Mouse (Mus musculus): ENCODE results near the gene Slc28a1.

Slc28a1 gene

GRCm38 (mm10) chr7:81114555-81114954 is at the start of gene Slc28a1:
Gene Slc28a1 (plus strand): TSS chr7:81114799.
- in situ Hi-C loops (cut with MboI) = no loop called here

DNA sequence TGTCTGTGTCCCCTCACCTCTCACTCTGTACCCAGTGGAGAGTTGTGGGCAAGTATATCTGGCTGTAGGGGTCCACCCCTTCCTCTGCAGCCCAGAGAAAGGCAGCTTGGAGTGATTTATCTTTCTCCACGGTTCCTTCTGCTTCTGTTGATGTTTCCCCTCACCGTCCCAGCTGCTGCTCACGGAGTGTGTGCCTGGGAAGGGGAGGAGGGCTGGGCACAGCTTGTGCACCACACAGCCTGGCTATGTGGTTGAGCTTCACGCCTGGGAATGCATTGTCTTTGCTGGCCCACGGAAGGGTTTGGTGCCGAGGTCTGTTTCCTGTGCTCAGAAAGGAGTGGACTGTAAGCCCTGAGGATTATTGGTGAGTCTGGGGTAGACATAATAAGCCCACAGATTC is 47.9 kb upstream of the Slc28a1 start:
- in situ Hi-C loops (cut with MboI) = loop anchor here (25.0 kb wide), 1 partner anchor 204 kb away; the partner anchor contains the start of gene Zscan2

DNA sequence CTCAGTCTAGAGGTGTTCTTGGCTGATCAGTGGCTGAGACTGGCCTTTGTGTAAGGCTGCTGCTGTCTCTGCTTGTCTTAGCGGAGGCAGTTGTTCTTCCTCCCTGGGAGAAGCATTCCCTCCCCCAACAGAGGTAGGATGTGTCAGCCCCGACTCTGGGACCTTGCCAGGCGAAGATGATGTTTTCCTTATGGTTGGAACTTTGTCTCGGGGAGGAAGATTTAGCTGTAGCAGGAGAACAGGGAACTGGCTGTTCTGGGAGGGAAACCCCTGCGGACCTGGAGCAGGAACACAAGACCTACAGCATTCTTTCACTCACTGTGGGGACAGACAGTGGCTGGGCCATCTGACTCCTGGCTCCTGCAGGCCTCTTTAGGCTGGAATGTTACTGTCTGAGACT is 42.1 kb upstream of the Slc28a1 start:
- in situ Hi-C loops (cut with MboI) = loop anchor here (25.0 kb wide), 1 partner anchor 210 kb away; the partner anchor contains the start of gene Zscan2

- in situ Hi-C loops (cut with MboI) = loop anchor here (25.0 kb wide), 1 partner anchor 211 kb away; the partner anchor contains the start of gene Zscan2
Observed at GRCm38 (mm10) chr7:81073273-81073672, 41.3 kb upstream of the Slc28a1 start.

DNA sequence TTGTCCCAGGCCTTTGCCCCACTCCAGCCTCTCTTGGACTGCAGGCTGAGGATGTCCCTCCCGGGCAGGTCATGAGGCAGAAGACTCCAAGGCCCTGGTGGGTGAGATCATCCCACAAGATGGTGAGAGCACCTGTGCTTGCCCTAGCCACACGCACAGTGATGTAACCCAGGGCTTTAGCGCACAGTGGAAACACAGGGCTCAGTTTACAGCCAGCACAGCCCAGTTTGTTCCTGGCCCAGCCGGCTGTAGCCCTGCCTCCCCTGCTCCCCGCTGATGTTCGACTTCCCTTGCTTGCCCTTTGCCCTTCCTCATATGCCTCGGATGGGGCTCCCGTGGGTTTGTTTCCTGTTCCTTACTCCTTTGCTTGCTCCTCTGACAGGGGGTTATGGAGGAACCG is 40.1 kb upstream of the Slc28a1 start:
- in situ Hi-C loops (cut with MboI) = loop anchor here (25.0 kb wide), 1 partner anchor 212 kb away; the partner anchor contains the start of gene Zscan2

GRCm38 (mm10) chr7:81075299-81075698 is 39.3 kb upstream of the Slc28a1 start:
- in situ Hi-C loops (cut with MboI) = no loop called here

- in situ Hi-C loops (cut with MboI) = no loop called here
Observed at GRCm38 (mm10) chr7:81075732-81076131, 38.9 kb upstream of the Slc28a1 start.

DNA sequence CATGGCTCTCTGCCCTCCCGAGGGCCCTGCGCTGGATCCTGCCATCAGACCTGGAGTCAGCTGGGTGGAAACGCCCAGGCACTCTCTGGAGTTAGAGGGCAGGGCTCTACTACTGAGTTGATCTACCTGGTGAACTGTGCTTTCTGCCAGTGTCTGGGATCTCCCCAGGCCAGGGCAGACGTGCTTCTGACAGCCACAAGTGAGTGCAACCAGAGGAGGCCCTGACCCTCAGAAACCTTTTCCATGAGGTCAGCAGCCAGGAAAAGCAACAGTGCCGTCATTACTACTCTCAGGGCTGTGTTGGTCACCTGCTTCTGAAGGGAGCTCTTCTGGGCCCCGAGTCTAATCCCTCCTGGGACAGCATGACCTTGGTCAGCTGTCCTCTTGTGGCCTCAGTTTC is 37.6 kb upstream of the Slc28a1 start:
- in situ Hi-C loops (cut with MboI) = no loop called here

DNA sequence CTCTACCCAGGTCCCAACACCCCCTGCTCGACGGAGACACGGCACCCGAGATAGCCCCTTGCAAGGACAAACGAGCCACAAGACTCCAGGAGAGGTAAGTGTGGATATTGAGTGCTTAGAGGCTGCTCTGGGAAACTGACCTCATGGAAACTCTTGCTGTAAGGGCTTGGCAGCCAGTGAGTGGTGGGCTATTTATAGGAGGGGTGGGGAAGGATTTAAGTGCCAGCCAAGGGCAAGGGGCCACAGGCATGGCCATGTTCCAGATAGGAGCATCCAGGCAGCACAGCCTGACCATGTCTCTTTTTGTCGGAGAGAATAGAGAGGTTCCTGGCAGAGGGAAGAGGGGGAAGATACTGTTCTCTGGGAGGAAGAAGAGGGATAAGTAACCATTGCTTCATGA is 35.9 kb upstream of the Slc28a1 start:
- in situ Hi-C loops (cut with MboI) = no loop called here

- in situ Hi-C loops (cut with MboI) = no loop called here
Observed at GRCm38 (mm10) chr7:81093420-81093965, 21.1 kb upstream of the Slc28a1 start.

DNA sequence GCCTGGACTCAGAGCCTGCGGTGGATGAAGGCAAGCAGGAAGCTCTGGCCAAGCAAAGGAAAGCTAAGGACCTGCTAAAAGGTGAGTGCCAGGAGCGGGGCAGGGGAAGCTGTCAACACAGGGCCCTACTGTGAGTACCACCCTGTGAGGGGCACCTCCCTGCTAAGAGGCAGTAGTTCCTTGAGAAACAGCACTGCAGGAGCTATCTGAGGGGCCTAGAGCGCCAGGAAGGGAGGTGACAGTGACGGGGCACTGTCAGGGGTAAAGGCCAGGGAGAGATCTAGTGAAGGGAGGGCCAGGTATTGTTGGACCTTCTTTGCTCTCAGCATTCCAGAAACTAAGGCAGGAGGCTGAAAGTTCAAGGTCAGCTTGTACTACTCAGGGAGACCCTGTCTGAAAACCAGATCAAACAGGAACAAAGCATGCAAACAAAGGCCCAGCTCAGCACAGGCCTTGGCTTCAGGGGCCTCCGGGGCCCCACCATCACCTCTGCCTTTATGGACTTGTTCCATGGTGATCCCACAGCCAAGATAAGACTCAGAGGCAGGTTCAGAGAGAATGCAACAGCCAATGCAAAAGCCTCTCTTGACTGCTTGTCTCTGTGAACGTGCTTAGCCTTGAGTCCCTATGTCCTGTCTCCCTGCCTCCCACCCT is 20.4 kb upstream of the Slc28a1 start:
- in situ Hi-C loops (cut with MboI) = no loop called here

GRCm38 (mm10) chr7:81100341-81100740 is 14.3 kb upstream of the Slc28a1 start:
- in situ Hi-C loops (cut with MboI) = no loop called here

DNA sequence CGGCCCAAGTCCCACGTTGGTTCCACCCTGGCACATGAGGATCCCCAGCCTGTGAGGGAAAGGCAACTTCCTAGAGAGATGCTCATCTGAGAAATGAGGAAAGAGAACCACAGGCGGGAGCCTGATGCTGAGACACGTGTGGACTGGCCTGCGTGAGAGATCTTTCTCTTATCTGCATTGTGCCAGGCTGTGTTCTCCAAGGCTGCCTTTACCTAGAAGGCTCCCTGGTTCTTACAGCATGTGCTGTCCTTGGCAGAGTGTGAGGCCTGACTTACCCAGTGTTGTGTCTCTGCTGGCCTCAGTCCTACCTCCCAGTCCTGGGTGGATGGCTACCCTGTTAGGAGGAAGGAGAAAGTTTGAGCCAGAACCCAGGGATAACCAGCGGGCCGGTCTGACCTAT is 11.7 kb upstream of the Slc28a1 start:
- in situ Hi-C loops (cut with MboI) = no loop called here

DNA sequence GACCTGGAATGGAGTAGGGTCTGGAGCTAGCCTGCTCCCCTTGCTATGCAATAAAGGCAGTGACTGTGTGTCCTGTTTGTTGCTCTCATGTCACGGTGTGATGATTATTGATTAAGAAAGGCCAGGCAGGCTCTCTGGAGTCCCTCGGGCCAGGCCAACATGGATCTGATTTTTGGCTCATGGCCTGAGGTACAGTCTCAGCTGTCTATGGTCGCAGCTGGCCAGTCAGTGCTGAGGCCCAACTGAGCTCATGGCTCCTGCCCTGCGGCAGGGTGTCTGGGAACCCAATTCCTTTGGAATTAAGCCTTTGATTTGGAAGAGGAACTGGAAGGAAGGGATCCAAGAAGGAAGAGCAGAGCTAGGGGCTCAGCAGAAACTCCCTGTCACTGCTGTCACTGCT is 9.1 kb upstream of the Slc28a1 start:
- in situ Hi-C loops (cut with MboI) = no loop called here

DNA sequence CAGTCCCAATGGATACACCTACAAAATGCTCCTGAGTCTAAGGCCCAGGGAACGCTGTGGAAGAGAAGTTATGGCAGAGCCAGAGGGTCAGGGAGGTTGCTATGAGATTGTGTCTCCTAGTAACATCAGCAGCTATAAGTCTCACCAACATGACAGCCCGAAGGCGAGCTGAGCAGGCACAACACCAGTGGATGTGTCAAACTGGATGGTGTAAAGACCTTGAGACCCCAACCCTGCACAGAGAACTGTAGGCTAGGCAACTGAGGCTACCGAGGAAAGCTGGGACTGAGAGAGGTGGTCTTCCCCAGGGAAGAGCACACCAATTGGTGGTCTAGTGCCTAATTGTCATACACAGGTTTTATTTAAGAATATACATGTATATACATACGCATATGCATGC is 6.4 kb upstream of the Slc28a1 start:
- in situ Hi-C loops (cut with MboI) = no loop called here

- in situ Hi-C loops (cut with MboI) = no loop called here
Observed at GRCm38 (mm10) chr7:81109717-81110651, 4.6 kb upstream of the Slc28a1 start.

DNA sequence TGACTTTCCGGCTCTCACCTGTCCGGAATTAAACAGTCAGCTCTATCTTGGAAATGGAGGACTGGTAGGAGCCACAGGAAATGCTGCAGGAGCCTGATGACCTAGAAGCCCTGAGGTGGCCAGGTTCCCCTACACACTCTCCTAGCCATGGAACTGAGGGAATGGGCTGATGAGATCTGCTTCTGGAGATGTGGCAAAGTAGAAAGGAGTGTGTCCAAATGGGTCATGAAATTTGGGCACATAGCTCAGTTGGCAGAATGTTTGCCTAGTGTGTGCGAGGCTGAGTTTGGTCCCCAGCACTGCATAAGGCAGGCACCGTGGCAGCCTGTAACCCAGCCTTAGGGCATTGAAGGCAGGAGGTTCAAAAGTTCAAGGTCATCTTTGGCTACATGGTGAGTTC is 3.8 kb upstream of the Slc28a1 start:
- in situ Hi-C loops (cut with MboI) = no loop called here

DNA sequence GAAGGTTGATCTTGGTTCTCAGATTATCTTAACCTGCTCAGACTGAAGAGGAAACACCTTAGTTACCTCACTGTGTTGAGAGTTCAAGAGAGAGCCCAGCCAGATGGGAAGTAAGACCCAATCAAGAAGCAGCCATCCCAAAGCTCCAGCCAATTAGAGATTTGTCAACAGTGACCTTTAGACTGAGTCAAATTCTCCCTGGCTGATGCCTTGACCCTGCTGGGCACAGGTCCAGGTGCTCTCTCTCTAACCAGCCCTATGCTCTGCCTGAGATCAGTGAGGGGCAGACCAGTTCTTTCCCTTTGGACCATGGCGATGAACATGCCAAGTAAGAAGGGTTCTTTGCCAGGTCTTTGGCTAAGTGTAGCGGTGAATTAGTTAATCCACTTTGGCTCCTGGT is 2.9 kb upstream of the Slc28a1 start:
- in situ Hi-C loops (cut with MboI) = no loop called here

DNA sequence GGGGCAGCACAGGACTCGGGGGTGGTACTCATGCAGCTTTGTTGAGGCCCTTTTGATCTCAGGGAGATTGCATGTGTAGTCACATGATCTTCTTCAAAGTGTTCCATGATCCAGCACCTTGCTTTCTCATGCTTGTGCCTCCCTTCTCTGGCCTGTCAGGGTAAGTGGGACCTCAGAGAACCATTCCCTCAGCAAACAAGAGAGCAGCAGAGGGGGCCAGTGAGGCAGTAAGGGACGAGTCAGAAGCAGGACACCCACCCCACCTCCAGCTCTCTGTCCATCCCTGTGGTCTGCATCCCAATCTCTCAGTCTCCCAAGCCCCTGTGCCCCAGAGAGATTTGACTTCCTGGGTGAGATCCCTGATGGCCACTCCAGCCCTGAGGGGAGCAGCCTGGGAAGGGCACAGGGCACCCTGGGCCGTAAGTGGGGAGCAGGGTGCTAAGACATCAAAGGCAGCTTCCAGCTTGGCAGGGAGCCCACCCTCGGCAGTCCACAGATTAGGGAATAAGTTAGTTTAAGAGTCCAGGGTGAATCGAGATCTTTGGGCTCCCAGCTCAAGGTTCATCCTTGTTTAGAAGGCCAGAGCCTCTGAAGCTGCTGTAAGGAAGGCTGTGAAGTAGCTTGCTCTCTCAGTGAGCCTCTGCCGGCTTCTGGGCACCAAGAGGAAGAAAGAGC is 1.8 kb upstream of the Slc28a1 start:
- in situ Hi-C loops (cut with MboI) = no loop called here

- in situ Hi-C loops (cut with MboI) = no loop called here
Observed at GRCm38 (mm10) chr7:81121099-81121498, 6.5 kb downstream of the Slc28a1 start.

GRCm38 (mm10) chr7:81122808-81123207 is 8.2 kb downstream of the Slc28a1 start:
- in situ Hi-C loops (cut with MboI) = no loop called here

DNA sequence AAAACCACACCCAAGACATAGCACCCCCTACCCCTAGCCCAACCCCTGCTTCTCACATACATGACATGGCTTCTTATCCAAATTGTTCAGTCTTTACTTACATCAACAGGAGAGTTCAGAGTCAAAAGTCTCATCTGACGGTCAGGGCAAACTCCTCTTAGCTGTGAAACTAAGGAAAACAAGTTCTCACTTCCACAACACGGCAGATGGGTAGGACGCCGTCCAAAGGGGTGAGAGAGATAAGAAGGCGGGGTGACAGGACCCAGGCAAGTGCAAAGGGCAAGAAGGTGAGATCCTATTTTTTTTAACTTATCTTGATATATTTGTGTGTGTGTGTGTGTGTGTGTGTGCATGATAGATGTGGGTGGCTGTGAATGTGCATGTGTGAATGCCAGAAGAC is 9.0 kb downstream of the Slc28a1 start:
- in situ Hi-C loops (cut with MboI) = no loop called here

Measured in mature B cell (primary cell).